Mouse (Mus musculus): ENCODE measurements at regions not wholly inside any gene's neighbourhood (a gene's known extent, or its start where the extent isn't known, plus 50 kb on each side); places are given as distances from the start of the nearest gene placed in this dataset.
A peak's percentile ranks its signal among the peaks of the same experiment; 100 is the strongest.

- Histone ChIP-seq H3K4me3 (replicated peaks; ENCODE audit: low read length) (no peak overlapping the region), H3K36me3 (replicated peaks; ENCODE audit: control insufficient read depth, insufficient read depth) (no peaks in the 10 kb centered on the region), H3K9me3 (ENCODE audit: control insufficient read depth, low read length) (no peaks in the 10 kb centered on the region), H3K27me3 (ENCODE audit: control insufficient read depth, insufficient read depth, low read length) (no peaks in the 10 kb centered on the region), H3K9ac (no peak overlapping the region), H3K4me2 (replicated peaks) (no peak overlapping the region), H3K27ac (no peak overlapping the region), H3K4me1 (replicated peaks; ENCODE audit: control insufficient read depth, insufficient read depth, low read length) (peaks cover 11% of the 10 kb centered on the region)
- WGBS = 21% methylated on average over 3 of the region's 3 CpGs
- DNase-seq (ENCODE audit: low spot score) = no peak
- ATAC-seq (ENCODE audit: low FRiP score) = peak; percentile 53; the same call in 1 of the 2 replicates
Observed at GRCm38 (mm10) chr4:87637629-87638379, 395.4 kb downstream of the Mllt3 start.

- 97% methylated on average over 1 of the region's 1 CpGs for WGBS
- H3K27ac ChIP-seq = no peak overlapping the region
- no peaks in the 10 kb centered on the region for H3K4me1 ChIP-seq (replicated peaks; ENCODE audit: control insufficient read depth, insufficient read depth, low read length)
- H3K9ac ChIP-seq = no peak overlapping the region
- ATAC-seq (ENCODE audit: low FRiP score) (no peak), DNase-seq (ENCODE audit: low spot score) (no peak)
- no peaks in the 10 kb centered on the region for H3K9me3 ChIP-seq (ENCODE audit: control insufficient read depth, low read length)
- H3K36me3 ChIP-seq (replicated peaks; ENCODE audit: control insufficient read depth, insufficient read depth) = no peaks in the 10 kb centered on the region
- no peak overlapping the region for H3K4me2 ChIP-seq (replicated peaks)
- H3K27me3 ChIP-seq (ENCODE audit: control insufficient read depth, insufficient read depth, low read length) = no peaks in the 10 kb centered on the region
- H3K4me3 ChIP-seq (replicated peaks; ENCODE audit: low read length) = no peak overlapping the region
Observed at GRCm38 (mm10) chr4:87611116-87611515, 380.8 kb upstream of the Slc24a2 start.

GRCm38 (mm10) chr4:87593644-87594043 is 363.4 kb upstream of the Slc24a2 start:
- Histone ChIP-seq H3K9me3 (ENCODE audit: control insufficient read depth, low read length) (peaks cover 4% of the 10 kb centered on the region), H3K9ac (no peak overlapping the region), H3K36me3 (replicated peaks; ENCODE audit: control insufficient read depth, insufficient read depth) (no peaks in the 10 kb centered on the region), H3K27me3 (ENCODE audit: control insufficient read depth, insufficient read depth, low read length) (no peaks in the 10 kb centered on the region), H3K4me1 (replicated peaks; ENCODE audit: control insufficient read depth, insufficient read depth, low read length) (no peaks in the 10 kb centered on the region), H3K4me2 (replicated peaks) (no peak overlapping the region), H3K4me3 (replicated peaks; ENCODE audit: low read length) (no peak overlapping the region), H3K27ac (no peak overlapping the region)
- ATAC-seq (ENCODE audit: low FRiP score) = no peak
- WGBS = 81% methylated on average over 3 of the region's 3 CpGs
- no peak for DNase-seq (ENCODE audit: low spot score)

- no peak for DNase-seq (ENCODE audit: low spot score)
- Histone ChIP-seq H3K27me3 (ENCODE audit: control insufficient read depth, insufficient read depth, low read length) (no peaks in the 10 kb centered on the region), H3K4me3 (replicated peaks; ENCODE audit: low read length) (no peak overlapping the region), H3K9ac (no peak overlapping the region), H3K4me1 (replicated peaks; ENCODE audit: control insufficient read depth, insufficient read depth, low read length) (no peaks in the 10 kb centered on the region), H3K9me3 (ENCODE audit: control insufficient read depth, low read length) (peaks cover 9% of the 10 kb centered on the region), H3K36me3 (replicated peaks; ENCODE audit: control insufficient read depth, insufficient read depth) (no peaks in the 10 kb centered on the region), H3K4me2 (replicated peaks) (no peak overlapping the region), H3K27ac (no peak overlapping the region)
- WGBS = 81% methylated on average over 3 of the region's 3 CpGs
- no peak for ATAC-seq (ENCODE audit: low FRiP score)
Observed at GRCm38 (mm10) chr4:87590797-87591196, 360.5 kb upstream of the Slc24a2 start.

GRCm38 (mm10) chr4:87578164-87578563 is 347.9 kb upstream of the Slc24a2 start:
- H3K27me3 ChIP-seq (ENCODE audit: control insufficient read depth, insufficient read depth, low read length) = no peaks in the 10 kb centered on the region
- no peak for ATAC-seq (ENCODE audit: low FRiP score)
- H3K4me1 ChIP-seq (replicated peaks; ENCODE audit: control insufficient read depth, insufficient read depth, low read length) = no peaks in the 10 kb centered on the region
- H3K4me3 ChIP-seq (replicated peaks; ENCODE audit: low read length) = no peak overlapping the region
- 41% methylated on average over 3 of the region's 3 CpGs for WGBS
- H3K36me3 ChIP-seq (replicated peaks; ENCODE audit: control insufficient read depth, insufficient read depth) = no peaks in the 10 kb centered on the region
- no peak overlapping the region for H3K27ac ChIP-seq
- DNase-seq (ENCODE audit: low spot score) = no peak
- H3K9ac ChIP-seq = no peak overlapping the region
- H3K4me2 ChIP-seq (replicated peaks) = no peak overlapping the region
- H3K9me3 ChIP-seq (ENCODE audit: control insufficient read depth, low read length) = no peaks in the 10 kb centered on the region

- Histone ChIP-seq H3K27me3 (ENCODE audit: control insufficient read depth, insufficient read depth, low read length) (no peaks in the 10 kb centered on the region), H3K9ac (no peak overlapping the region), H3K4me3 (replicated peaks; ENCODE audit: low read length) (no peak overlapping the region), H3K36me3 (replicated peaks; ENCODE audit: control insufficient read depth, insufficient read depth) (no peaks in the 10 kb centered on the region), H3K9me3 (ENCODE audit: control insufficient read depth, low read length) (no peaks in the 10 kb centered on the region), H3K27ac (peak overlapping the region; percentile 12; the same call in 1 of the 2 replicates), H3K4me2 (replicated peaks) (peak overlapping the region; percentile 33), H3K4me1 (replicated peaks; ENCODE audit: control insufficient read depth, insufficient read depth, low read length) (0 out of 2 replicates have a peak, but pooled peaks cover 8% of the 10 kb centered on the region)
- DNase-seq (ENCODE audit: low spot score) (no peak), ATAC-seq (ENCODE audit: low FRiP score) (peak; percentile 37)
- WGBS = 54% methylated on average over 8 of the region's 8 CpGs
Observed at GRCm38 (mm10) chr4:87570950-87571349, 340.7 kb upstream of the Slc24a2 start.

GRCm38 (mm10) chr4:87570470-87570891 is 340.2 kb upstream of the Slc24a2 start:
- 0 out of 2 replicates have a peak, but pooled peaks cover 8% of the 10 kb centered on the region for H3K4me1 ChIP-seq (replicated peaks; ENCODE audit: control insufficient read depth, insufficient read depth, low read length)
- H3K9ac ChIP-seq = no peak overlapping the region
- H3K9me3 ChIP-seq (ENCODE audit: control insufficient read depth, low read length) = no peaks in the 10 kb centered on the region
- H3K27me3 ChIP-seq (ENCODE audit: control insufficient read depth, insufficient read depth, low read length) = no peaks in the 10 kb centered on the region
- no peak overlapping the region for H3K4me3 ChIP-seq (replicated peaks; ENCODE audit: low read length)
- ATAC-seq (ENCODE audit: low FRiP score) (peak; percentile 93), DNase-seq (ENCODE audit: low spot score) (peak; percentile 64)
- no peaks in the 10 kb centered on the region for H3K36me3 ChIP-seq (replicated peaks; ENCODE audit: control insufficient read depth, insufficient read depth)
- peak overlapping the region; percentile 33 for H3K4me2 ChIP-seq (replicated peaks)
- peak overlapping the region; percentile 12; the same call in 1 of the 2 replicates for H3K27ac ChIP-seq
- WGBS = 51% methylated on average over 13 of the region's 13 CpGs

- ATAC-seq (ENCODE audit: low FRiP score) (no peak), DNase-seq (ENCODE audit: low spot score) (no peak)
- H3K4me1 ChIP-seq (replicated peaks; ENCODE audit: control insufficient read depth, insufficient read depth, low read length) = 0 out of 2 replicates have a peak, but pooled peaks cover 8% of the 10 kb centered on the region
- H3K27me3 ChIP-seq (ENCODE audit: control insufficient read depth, insufficient read depth, low read length) = no peaks in the 10 kb centered on the region
- 79% methylated on average over 2 of the region's 2 CpGs for WGBS
- H3K4me3 ChIP-seq (replicated peaks; ENCODE audit: low read length) = no peak overlapping the region
- H3K27ac ChIP-seq = no peak overlapping the region
- no peak overlapping the region for H3K9ac ChIP-seq
- no peak overlapping the region for H3K4me2 ChIP-seq (replicated peaks)
- H3K36me3 ChIP-seq (replicated peaks; ENCODE audit: control insufficient read depth, insufficient read depth) = no peaks in the 10 kb centered on the region
- H3K9me3 ChIP-seq (ENCODE audit: control insufficient read depth, low read length) = no peaks in the 10 kb centered on the region
Observed at GRCm38 (mm10) chr4:87566616-87567015, 336.3 kb upstream of the Slc24a2 start.

- Histone ChIP-seq H3K4me3 (replicated peaks; ENCODE audit: low read length) (no peak overlapping the region), H3K9ac (no peak overlapping the region), H3K9me3 (ENCODE audit: control insufficient read depth, low read length) (0 out of 2 replicates have a peak, but pooled peaks cover 9% of the 10 kb centered on the region), H3K27ac (no peak overlapping the region), H3K4me2 (replicated peaks) (no peak overlapping the region), H3K36me3 (replicated peaks; ENCODE audit: control insufficient read depth, insufficient read depth) (no peaks in the 10 kb centered on the region), H3K4me1 (replicated peaks; ENCODE audit: control insufficient read depth, insufficient read depth, low read length) (no peaks in the 10 kb centered on the region), H3K27me3 (ENCODE audit: control insufficient read depth, insufficient read depth, low read length) (no peaks in the 10 kb centered on the region)
- WGBS = 93% methylated on average over 3 of the region's 3 CpGs
- no peak for ATAC-seq (ENCODE audit: low FRiP score)
- DNase-seq (ENCODE audit: low spot score) = no peak
Observed at GRCm38 (mm10) chr4:87554912-87555311, 324.6 kb upstream of the Slc24a2 start.
